Mouse (Mus musculus): Measurements from ENCODE around the gene Ddx21.

DNA sequence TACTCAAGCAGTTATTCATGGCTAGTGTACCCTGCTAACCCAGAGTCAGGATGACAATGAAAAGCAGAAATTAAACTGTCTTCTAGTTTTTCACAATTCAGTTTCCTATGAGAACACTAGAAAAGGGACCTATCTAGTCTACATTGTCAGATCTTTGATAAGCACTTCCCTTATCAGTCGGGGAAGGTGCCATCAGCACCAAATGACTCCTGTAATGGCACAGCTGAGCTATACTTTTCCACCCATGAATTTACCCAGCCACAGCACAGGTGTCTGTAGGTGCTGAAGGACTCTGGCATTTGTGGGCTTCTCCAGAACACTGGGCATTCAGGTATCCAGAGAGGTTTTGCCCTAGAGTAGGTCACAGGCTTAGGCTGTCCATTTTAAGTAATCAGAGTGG is 18.8 kb downstream of the Ddx21 start:
- no peak for TF ChIP-seq POLR2AphosphoS2 (IDR thresholded peaks at IDR 0.05; ENCODE audit: low read depth, low read length)
- no peak for TF ChIP-seq TBP (conservative IDR thresholded peaks at IDR 0.05; ENCODE audit: low read depth, low read length)
- no peak for TF ChIP-seq CTCF (conservative IDR thresholded peaks at IDR 0.05 in 1 of 2, IDR thresholded peaks at IDR 0.05 in 1 of 2; ENCODE audit: low read depth in 2 of 2, low read length in 2 of 2)
- TF ChIP-seq CHD2 (IDR thresholded peaks at IDR 0.05; ENCODE audit: low read length), result no peak
- no peak for TF ChIP-seq EP300 (IDR thresholded peaks at IDR 0.05; ENCODE audit: low read length)
- no peak for TF ChIP-seq ZKSCAN1 (IDR thresholded peaks at IDR 0.05; ENCODE audit: borderline replicate concordance, low read depth, low read length)
